Mouse (Mus musculus): ENCODE measurements around the gene Zfp282.

DNA sequence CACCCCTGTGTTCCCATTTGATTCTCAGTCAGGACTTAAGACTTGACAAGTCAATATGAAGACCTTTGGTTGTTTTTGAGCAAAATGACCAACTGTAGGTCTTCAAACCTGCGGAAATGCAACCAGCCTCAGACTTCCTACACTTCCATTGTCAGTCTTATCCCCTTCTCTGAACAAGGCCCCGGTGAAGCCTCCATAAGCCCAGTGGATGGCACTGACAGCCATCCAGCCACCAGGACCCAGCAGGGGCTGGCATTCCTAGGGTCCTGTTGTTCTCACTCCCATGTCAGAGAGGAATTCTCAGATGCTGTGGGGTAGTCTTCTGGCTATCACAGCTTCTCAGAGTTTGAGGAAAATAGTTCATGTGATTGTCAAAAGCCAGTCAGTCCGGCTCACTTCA lies 1.6 kb downstream of the Zfp282 start:
- TF ChIP-seq CTCF (IDR thresholded peaks at IDR 0.05; ENCODE audit: low read depth) (no peak), EP300 (IDR thresholded peaks at IDR 0.05; ENCODE audit: low read depth) (no peak)
